Mouse (Mus musculus) neural tube, embryonic 13.5 days (tissue): ENCODE results near the gene Chn1. TPM values are rescaled to one million over a fixed set of nuclear protein-coding genes. Genes with fewer than 3 reads are reported as not detected.
A peak's percentile ranks its signal among the peaks of the same experiment; 100 is the strongest.

Source experiments
- ATAC-seq: fragments of 200-750 bp; cut with Nextera tagmentation; 2 replicates; pipeline ENCODE4 v1.8.0; 2017; ENCODE audit warnings: low read depth, mild to moderate bottlenecking, moderate TSS enrichment, moderate library complexity
- H3K27ac ChIP-seq: fragments of 300-500 bp; sonication (generic); replicated peaks from 2 replicates; pipeline ENCODE4 v1.5.1; 2015; ENCODE audit warnings: moderate library complexity, mild to moderate bottlenecking, inconsistent platforms
- H3K27me3 ChIP-seq: fragments of 300-500 bp; sonication (generic); 2 replicates; pipeline ENCODE4 v1.6.1; 2015; ENCODE audit warnings: mild to moderate bottlenecking, inconsistent platforms
- H3K36me3 ChIP-seq: fragments of 300-500 bp; sonication (generic); 2 replicates; pipeline ENCODE4 v1.6.1; 2015; ENCODE audit warnings: mild to moderate bottlenecking, inconsistent platforms
- H3K4me1 ChIP-seq: fragments of 300-500 bp; sonication (generic); replicated peaks from 2 replicates; pipeline ENCODE4 v1.6.1; 2015; ENCODE audit warnings: inconsistent platforms
- H3K4me2 ChIP-seq: fragments of 300-500 bp; sonication (generic); 2 replicates; pipeline ENCODE4 v1.6.1; 2015; ENCODE audit warnings: inconsistent platforms, mild to moderate bottlenecking, moderate library complexity
- H3K4me3 ChIP-seq: fragments of 300-500 bp; sonication (generic); 2 replicates; pipeline ENCODE4 v1.5.1; 2015; ENCODE audit warnings: mild to moderate bottlenecking, inconsistent platforms
- H3K9ac ChIP-seq: fragments of 300-500 bp; sonication (generic); 2 replicates; pipeline ENCODE4 v1.6.1; 2015; ENCODE audit warnings: moderate library complexity, mild to moderate bottlenecking, inconsistent platforms
- H3K9me3 ChIP-seq: fragments of 300-500 bp; sonication (generic); 2 replicates; pipeline ENCODE4 v1.6.1; 2016; ENCODE audit warnings: inconsistent platforms
- WGBS: fragments of 180-500 bp; shearing (Covaris S2); methylation state at CpG from one replicate; pipeline ENCODE4 v1.1.7; 2015; 5-methylcytosine and 5-hydroxymethylcytosine counted together
- polyA plus RNA-seq: library from polyadenylated mRNA; unstranded; fragments of >200 nt; fragmentation: Nextera tagmentation; extraction: Ambion mirVana; gene quantifications from 2 replicates; pipeline ENCODE4 v1.2.1, GENCODE M21; 2015

Gene Chn1
- polyA plus RNA-seq, 1 experiment from 2014 or later: 122 TPM

- WGBS: 3% methylated on average over 17 of the region's 18 CpGs
- Histone ChIP-seq H3K4me1 (peaks cover 15% of the 10 kb centered on the region), H3K27me3 (peaks cover 15% of the 10 kb centered on the region), H3K36me3 (no peaks in the 10 kb centered on the region), H3K4me2 (peak overlapping the region; percentile 62), H3K27ac (no peak overlapping the region), H3K9ac (peak overlapping the region; percentile 57), H3K4me3 (peak overlapping the region; percentile 35), H3K9me3 (no peaks in the 10 kb centered on the region)
- peak; percentile 84 for ATAC-seq
Measured at GRCm38 (mm10) chr2:73584645-73585346, 190.3 kb downstream of the Chn1 start.

DNA sequence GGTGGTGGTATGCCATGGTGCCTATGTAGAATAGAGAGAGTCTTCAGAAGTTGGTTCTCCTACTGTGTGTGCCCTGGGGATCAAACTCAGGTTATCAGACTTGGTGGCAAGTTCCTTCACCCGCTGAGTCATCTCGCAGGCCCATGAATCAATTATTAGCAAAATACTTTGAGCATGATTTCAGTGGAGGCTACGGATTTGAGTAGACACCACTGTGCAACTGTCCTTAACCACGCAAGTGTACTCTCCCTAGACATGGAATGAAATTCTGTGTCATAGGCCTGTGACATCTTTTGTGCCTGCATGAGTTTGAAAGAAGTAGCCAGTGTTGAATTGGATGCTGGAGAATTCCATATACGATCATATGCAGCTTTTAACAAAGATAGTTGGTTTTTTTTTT, 194.4 kb downstream of the Chn1 start:
- peaks cover 8% of the 10 kb centered on the region for H3K4me1 ChIP-seq
- no peak overlapping the region for H3K9ac ChIP-seq
- no peaks in the 10 kb centered on the region for H3K9me3 ChIP-seq
- ATAC-seq: no peak
- H3K36me3 ChIP-seq: no peaks in the 10 kb centered on the region
- 91% methylated on average over 5 of the region's 5 CpGs for WGBS
- H3K27ac ChIP-seq: no peak overlapping the region
- peaks cover 10% of the 10 kb centered on the region for H3K27me3 ChIP-seq
- H3K4me2 ChIP-seq: no peak overlapping the region
- H3K4me3 ChIP-seq: no peak overlapping the region

GRCm38 (mm10) chr2:73580166-73580565, 195.0 kb downstream of the Chn1 start, which contains the start of gene Chrna1:
TSS of gene Chrna1 (minus strand) at chr2:73580338.
- Histone ChIP-seq H3K4me2 (no peak within 1 kb of the TSS), H3K27me3 (peaks cover 10% of the 10 kb centered on the region), H3K9me3 (no peaks in the 10 kb centered on the region), H3K9ac (no peak within 1 kb of the TSS), H3K4me1 (peaks cover 2% of the 10 kb centered on the region), H3K27ac (no peak within 1 kb of the TSS), H3K4me3 (no peak within 1 kb of the TSS), H3K36me3 (no peaks in the 10 kb centered on the region)
- 90% methylated on average over 9 of the region's 9 CpGs for WGBS
- ATAC-seq: no peak

GRCm38 (mm10) chr2:73579168-73579567, 196.0 kb downstream of the Chn1 start:
- Histone ChIP-seq H3K4me2 (no peak overlapping the region), H3K36me3 (no peaks in the 10 kb centered on the region), H3K9me3 (no peaks in the 10 kb centered on the region), H3K4me3 (no peak overlapping the region), H3K27me3 (peaks cover 10% of the 10 kb centered on the region), H3K27ac (no peak overlapping the region), H3K9ac (no peak overlapping the region), H3K4me1 (no peaks in the 10 kb centered on the region)
- 68% methylated on average over 5 of the region's 5 CpGs for WGBS
- ATAC-seq: no peak

GRCm38 (mm10) chr2:73574418-73574817, 200.7 kb downstream of the Chn1 start:
- H3K9me3 ChIP-seq: no peaks in the 10 kb centered on the region
- H3K4me2 ChIP-seq: no peak overlapping the region
- WGBS: 78% methylated on average over 6 of the region's 6 CpGs
- H3K4me1 ChIP-seq: peaks cover 8% of the 10 kb centered on the region; the same call in 1 of the 2 replicates
- H3K4me3 ChIP-seq: no peak overlapping the region
- no peak overlapping the region for H3K27ac ChIP-seq
- H3K36me3 ChIP-seq: no peaks in the 10 kb centered on the region
- no peak for ATAC-seq
- no peaks in the 10 kb centered on the region for H3K27me3 ChIP-seq
- H3K9ac ChIP-seq: no peak overlapping the region

DNA sequence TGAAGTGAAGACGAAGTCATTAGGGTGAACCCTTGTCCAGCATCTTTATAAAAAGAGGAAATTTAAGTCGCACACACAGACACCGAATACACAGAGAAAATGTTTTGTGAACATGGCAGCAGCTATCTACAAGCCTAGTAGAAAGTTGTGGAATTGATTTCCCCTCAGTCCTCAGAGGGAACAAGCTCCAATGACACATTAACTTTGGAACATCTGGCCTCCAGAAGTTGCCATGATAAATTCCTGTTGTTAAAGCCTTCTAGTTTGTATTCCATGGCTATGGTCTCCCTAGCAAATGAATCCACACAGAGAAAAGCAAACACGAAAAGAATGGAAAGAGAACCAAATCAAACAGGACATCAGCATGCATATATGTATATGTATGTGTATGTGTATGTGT, 201.6 kb downstream of the Chn1 start:
- 90% methylated on average over 4 of the region's 4 CpGs for WGBS
- H3K4me2 ChIP-seq: no peak overlapping the region
- H3K9me3 ChIP-seq: no peaks in the 10 kb centered on the region
- H3K4me1 ChIP-seq: peaks cover 8% of the 10 kb centered on the region; the same call in 1 of the 2 replicates
- no peak overlapping the region for H3K4me3 ChIP-seq
- no peak for ATAC-seq
- H3K27ac ChIP-seq: peak overlapping the region; percentile 71; the same call in 1 of the 2 replicates
- H3K36me3 ChIP-seq: no peaks in the 10 kb centered on the region
- no peaks in the 10 kb centered on the region for H3K27me3 ChIP-seq
- H3K9ac ChIP-seq: no peak overlapping the region

DNA sequence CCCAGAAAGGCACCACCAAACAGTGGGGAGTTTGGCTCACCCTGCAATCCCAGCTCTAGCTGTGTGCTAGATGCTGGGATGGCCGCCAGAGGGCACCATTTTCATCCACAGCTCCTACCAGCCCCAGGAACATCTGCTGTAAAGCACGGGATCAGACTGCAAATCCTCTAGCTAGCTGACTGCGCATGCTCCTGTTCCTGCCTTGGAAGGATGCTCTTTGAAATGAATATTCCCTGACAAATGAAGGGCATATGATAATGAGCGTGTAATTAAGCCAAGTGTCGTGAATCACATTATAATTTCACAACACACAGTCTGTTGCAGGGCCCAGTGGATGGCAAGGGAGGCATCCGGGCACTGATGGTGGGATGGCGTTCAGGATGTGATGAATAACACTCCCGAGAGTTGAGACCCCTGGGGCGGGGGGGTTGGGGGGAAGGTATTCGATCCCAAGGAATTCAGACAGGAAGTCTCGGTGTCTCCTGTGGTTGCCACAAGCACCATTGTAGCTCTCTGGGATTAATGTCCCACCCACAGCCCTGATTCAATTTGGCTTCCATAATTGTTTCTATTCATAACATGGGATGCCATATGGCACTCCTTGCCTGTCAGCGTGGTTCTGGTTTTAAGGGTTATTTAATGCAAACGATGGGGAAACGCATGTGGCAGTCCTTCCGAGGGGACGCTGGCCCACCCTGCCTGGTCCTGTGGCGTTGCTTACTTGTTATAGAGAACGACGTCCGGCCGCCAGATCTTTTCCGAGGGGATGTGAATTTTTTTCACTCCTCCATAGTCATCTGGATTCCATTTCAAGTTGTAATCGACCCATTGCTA, 202.4 kb downstream of the Chn1 start:
- WGBS: 16% methylated on average over 23 of the region's 23 CpGs
- Histone ChIP-seq H3K4me2 (peak overlapping the region; percentile 52), H3K4me3 (peak overlapping the region; percentile 28), H3K27ac (peak overlapping the region; percentile 71), H3K9me3 (no peaks in the 10 kb centered on the region), H3K9ac (peak overlapping the region; percentile 43; the same call in 1 of the 2 replicates), H3K27me3 (peaks cover 8% of the 10 kb centered on the region; the same call in 1 of the 2 replicates), H3K36me3 (no peaks in the 10 kb centered on the region), H3K4me1 (peaks cover 8% of the 10 kb centered on the region; the same call in 1 of the 2 replicates)
- ATAC-seq: peak; percentile 94

DNA sequence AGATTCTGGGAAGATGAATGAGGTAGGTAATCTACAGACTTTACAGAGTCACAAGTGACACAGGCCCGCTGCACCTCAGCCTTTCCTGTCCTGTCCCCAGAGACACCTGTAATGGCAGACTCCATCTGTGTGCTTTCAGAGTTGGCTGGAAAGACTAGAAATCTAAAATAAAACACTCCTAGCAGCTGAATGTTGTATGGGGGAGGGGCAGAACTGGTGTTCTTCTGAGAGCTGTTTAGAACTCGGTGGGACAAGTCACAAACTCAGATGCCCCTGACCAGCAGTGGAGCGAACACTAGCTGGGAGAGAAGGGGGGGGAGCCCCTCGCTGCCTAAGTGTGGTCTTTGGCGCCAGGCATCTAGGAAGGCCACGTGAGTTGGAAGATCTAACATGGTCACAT, 203.2 kb downstream of the Chn1 start:
- Histone ChIP-seq H3K9ac (no peak overlapping the region), H3K4me1 (peaks cover 11% of the 10 kb centered on the region; the same call in 1 of the 2 replicates), H3K36me3 (no peaks in the 10 kb centered on the region), H3K4me3 (no peak overlapping the region), H3K9me3 (no peaks in the 10 kb centered on the region), H3K4me2 (no peak overlapping the region), H3K27ac (0 out of 2 replicates have a peak overlapping the region, but pooled peaks have one; percentile 71), H3K27me3 (peaks cover 8% of the 10 kb centered on the region; the same call in 1 of the 2 replicates)
- ATAC-seq: no peak
- WGBS: 67% methylated on average over 6 of the region's 6 CpGs

DNA sequence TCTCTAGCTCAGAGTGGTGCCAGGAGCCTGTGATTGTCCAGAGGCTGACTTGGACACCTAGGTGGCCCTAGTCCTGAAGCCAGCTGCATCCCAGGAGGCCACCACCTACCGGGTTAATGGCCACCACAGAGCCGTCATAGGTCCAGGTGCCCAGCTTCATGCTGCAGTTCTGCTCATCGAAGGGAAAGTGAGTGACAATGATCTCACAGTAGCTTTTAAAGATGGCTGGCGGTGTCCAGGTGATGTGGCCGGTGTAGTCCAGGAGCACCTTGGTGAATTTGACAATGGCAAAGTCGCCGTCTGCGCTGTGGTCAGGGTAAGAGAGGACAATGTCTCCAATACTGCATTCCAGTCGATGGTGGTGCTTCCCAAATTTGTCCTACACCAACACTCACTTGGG, 203.8 kb downstream of the Chn1 start:
- peaks cover 8% of the 10 kb centered on the region; the same call in 1 of the 2 replicates for H3K27me3 ChIP-seq
- no peak overlapping the region for H3K4me2 ChIP-seq
- no peaks in the 10 kb centered on the region for H3K9me3 ChIP-seq
- WGBS: 92% methylated on average over 9 of the region's 9 CpGs
- ATAC-seq: no peak
- H3K27ac ChIP-seq: no peak overlapping the region
- H3K4me3 ChIP-seq: no peak overlapping the region
- H3K36me3 ChIP-seq: no peaks in the 10 kb centered on the region
- H3K9ac ChIP-seq: no peak overlapping the region
- H3K4me1 ChIP-seq: peaks cover 11% of the 10 kb centered on the region; the same call in 1 of the 2 replicates

DNA sequence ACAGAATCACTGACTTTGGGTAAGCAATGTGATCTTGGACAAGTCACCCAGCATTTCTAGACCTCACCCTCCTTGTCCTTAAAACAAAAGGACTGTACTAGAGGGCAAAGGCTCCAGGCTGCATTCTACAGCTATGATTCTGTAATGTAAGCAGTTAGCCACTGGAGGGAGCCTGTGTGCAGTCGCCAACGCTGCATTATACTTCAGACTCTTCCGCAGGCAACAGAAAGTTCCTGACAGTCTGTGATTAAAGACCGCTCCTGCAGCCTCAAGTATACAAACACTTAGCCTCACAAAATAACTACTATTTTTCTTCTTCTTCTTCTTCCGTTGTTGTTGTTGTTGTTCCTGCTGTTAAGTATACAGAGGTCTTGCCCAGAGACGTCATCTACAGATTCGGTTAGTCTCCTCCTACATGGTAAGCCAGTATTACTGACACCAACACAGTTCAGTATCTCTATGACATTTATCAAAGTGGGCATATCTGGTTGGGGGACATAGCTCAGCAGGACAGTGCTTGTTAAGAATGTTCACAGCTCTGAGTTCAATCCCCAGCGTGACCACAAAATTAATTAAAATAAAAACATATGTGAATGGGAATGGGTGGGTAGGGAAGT, 208.0 kb downstream of the Chn1 start:
- peaks cover 8% of the 10 kb centered on the region; the same call in 1 of the 2 replicates for H3K27me3 ChIP-seq
- no peak overlapping the region for H3K27ac ChIP-seq
- no peaks in the 10 kb centered on the region for H3K36me3 ChIP-seq
- H3K4me3 ChIP-seq: peak overlapping the region; percentile 10; the same call in 1 of the 2 replicates
- peaks cover 7% of the 10 kb centered on the region; the same call in 1 of the 2 replicates for H3K4me1 ChIP-seq
- ATAC-seq: peak; percentile 52; the same call in 1 of the 2 replicates
- no peaks in the 10 kb centered on the region for H3K9me3 ChIP-seq
- peak overlapping the region; percentile 36 for H3K4me2 ChIP-seq
- no peak overlapping the region for H3K9ac ChIP-seq
- 27% methylated on average over 8 of the region's 8 CpGs for WGBS

- Histone ChIP-seq H3K9ac (no peak overlapping the region), H3K4me1 (peaks cover 12% of the 10 kb centered on the region; the same call in 1 of the 2 replicates), H3K9me3 (no peaks in the 10 kb centered on the region), H3K36me3 (no peaks in the 10 kb centered on the region), H3K4me3 (no peak overlapping the region), H3K27ac (no peak overlapping the region), H3K27me3 (peaks cover 8% of the 10 kb centered on the region; the same call in 1 of the 2 replicates), H3K4me2 (no peak overlapping the region)
- 8% methylated on average over 7 of the region's 7 CpGs for WGBS
- ATAC-seq: no peak
Measured at GRCm38 (mm10) chr2:73566162-73566561, 209.0 kb downstream of the Chn1 start.
